Mouse (Mus musculus) mature B cell (primary cell): ENCODE measurements around the gene Pitpnm2.

Source experiments
- in situ Hi-C: fragments of 300-500 bp; cut with MboI; formaldehyde crosslinking; loops from 2 replicates; pipeline ENCODE4 v1.14.3; 2019

Gene Pitpnm2

GRCm38 (mm10) chr5:124180500-124181167 is 68.9 kb downstream of the Pitpnm2 start:
- in situ Hi-C loops: no loop called here

- in situ Hi-C loops: no loop called here
These were observed 70.1 kb downstream of the Pitpnm2 start for GRCm38 (mm10) chr5:124179411-124179810.

GRCm38 (mm10) chr5:124176726-124177132 is 72.8 kb downstream of the Pitpnm2 start:
- in situ Hi-C loops: no loop called here

GRCm38 (mm10) chr5:124175138-124175537 is 74.4 kb downstream of the Pitpnm2 start:
- in situ Hi-C loops: no loop called here

GRCm38 (mm10) chr5:124173012-124173985 is 76.3 kb downstream of the Pitpnm2 start:
- in situ Hi-C loops: no loop called here

- in situ Hi-C loops: no loop called here
These were observed 77.3 kb downstream of the Pitpnm2 start for GRCm38 (mm10) chr5:124172246-124172645.

GRCm38 (mm10) chr5:124171781-124172180 is 77.8 kb downstream of the Pitpnm2 start:
- in situ Hi-C loops: no loop called here

GRCm38 (mm10) chr5:124169224-124169621 is 80.3 kb downstream of the Pitpnm2 start:
- in situ Hi-C loops: no loop called here

- in situ Hi-C loops: no loop called here
These were observed 80.9 kb downstream of the Pitpnm2 start for GRCm38 (mm10) chr5:124168428-124169223.

GRCm38 (mm10) chr5:124167621-124168020 is 81.9 kb downstream of the Pitpnm2 start:
- in situ Hi-C loops: no loop called here

GRCm38 (mm10) chr5:124166741-124167140 is 82.8 kb downstream of the Pitpnm2 start:
- in situ Hi-C loops: no loop called here

- in situ Hi-C loops: no loop called here
These were observed 83.7 kb downstream of the Pitpnm2 start for GRCm38 (mm10) chr5:124165622-124166570.

GRCm38 (mm10) chr5:124163445-124163844 is 86.1 kb downstream of the Pitpnm2 start:
- in situ Hi-C loops: loop anchor here (5.0 kb wide), 1 partner anchor 129 kb away; no protein-coding TSS in a partner anchor

- in situ Hi-C loops: loop anchor here (5.0 kb wide), 1 partner anchor 130 kb away; no protein-coding TSS in a partner anchor
These were observed 87.0 kb downstream of the Pitpnm2 start for GRCm38 (mm10) chr5:124162577-124162976.

GRCm38 (mm10) chr5:124161831-124162230 is 87.7 kb downstream of the Pitpnm2 start:
- in situ Hi-C loops: loop anchor here (5.0 kb wide), 1 partner anchor 130 kb away; no protein-coding TSS in a partner anchor

- in situ Hi-C loops: no loop called here
These were observed 90.1 kb downstream of the Pitpnm2 start for GRCm38 (mm10) chr5:124159453-124159852.

- in situ Hi-C loops: no loop called here
These were observed 91.3 kb downstream of the Pitpnm2 start for GRCm38 (mm10) chr5:124158305-124158704.

GRCm38 (mm10) chr5:124155943-124156342 is 93.6 kb downstream of the Pitpnm2 start:
- in situ Hi-C loops: no loop called here

GRCm38 (mm10) chr5:124152734-124153133 is 96.8 kb downstream of the Pitpnm2 start:
- in situ Hi-C loops: no loop called here

GRCm38 (mm10) chr5:124150895-124151294 is 98.7 kb downstream of the Pitpnm2 start:
- in situ Hi-C loops: no loop called here

- in situ Hi-C loops: no loop called here
These were observed 100.5 kb downstream of the Pitpnm2 start for GRCm38 (mm10) chr5:124149028-124149427.
